Mouse (Mus musculus) myocyte (in vitro differentiated cells): ENCODE results near the gene Vapb.
"Not testable (repeated sequence)": the region's sequence is repeated elsewhere in the genome, so short reads cannot be mapped to it uniquely, and the experiment has no call there.

Experiments
- E2F4 ChIP-seq: IDR thresholded peaks from one replicate; pipeline ENCODE4 v1.6.1; 2011; ENCODE audit warnings: mild to moderate bottlenecking, control low read depth, moderate library complexity; ENCODE audit not compliant: insufficient read depth
- MYOD1 ChIP-seq, 3 experiments: IDR thresholded peaks; one replicate each; pipeline ENCODE4 v1.6.1; 2011; ENCODE audit warnings: control low read depth in 2 of 3, low read depth in 2 of 3, mild to moderate bottlenecking in 2 of 3, moderate library complexity in 1 of 3; ENCODE audit not compliant: insufficient read length in 2 of 3, control insufficient read depth in 1 of 3
- POLR2A ChIP-seq: IDR thresholded peaks from one replicate; pipeline ENCODE4 v1.6.1; 2011; ENCODE audit warnings: low read depth, mild to moderate bottlenecking, control low read depth, moderate library complexity; ENCODE audit not compliant: insufficient read length
- POLR2AphosphoS2 ChIP-seq: IDR thresholded peaks from one replicate; pipeline ENCODE4 v1.6.1; 2011; ENCODE audit warnings: low read depth, control low read depth; ENCODE audit not compliant: insufficient read length
- REST ChIP-seq: IDR thresholded peaks from one replicate; pipeline ENCODE4 v1.6.1; 2011; ENCODE audit warnings: mild to moderate bottlenecking, control low read depth, moderate library complexity; ENCODE audit not compliant: insufficient read depth, insufficient read length
- USF1 ChIP-seq: IDR thresholded peaks from one replicate; pipeline ENCODE4 v1.6.1; 2011; ENCODE audit warnings: low read depth, mild to moderate bottlenecking, control low read depth, moderate library complexity

DNA sequence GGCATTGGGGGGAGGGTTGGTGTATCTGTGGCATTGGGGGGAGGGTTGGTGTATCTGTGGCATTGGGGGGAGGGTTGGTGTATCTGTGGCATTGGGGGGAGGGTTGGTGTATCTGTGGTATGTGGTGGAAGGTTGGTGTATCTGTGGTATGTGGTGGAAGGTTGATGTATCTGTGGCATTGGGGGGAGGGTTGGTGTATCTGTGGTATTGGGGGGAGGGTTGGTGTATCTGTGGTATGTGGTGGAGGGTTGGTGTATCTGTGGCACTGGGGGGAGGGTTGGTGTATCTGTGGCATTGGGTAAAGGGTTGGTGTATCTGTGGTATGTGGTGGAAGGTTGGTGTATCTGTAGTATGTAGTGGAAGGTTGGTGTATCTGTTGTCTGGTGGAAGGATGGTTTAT lies 29.7 kb upstream of the Vapb start:
- not testable (repeated sequence) for TF ChIP-seq POLR2AphosphoS2; E2F4; POLR2A; USF1; REST; MYOD1 (IDR thresholded peaks at IDR 0.05; ENCODE audit: control insufficient read depth in 1 of 3, insufficient read length in 2 of 3, low read depth in 2 of 3)
